Mouse (Mus musculus) retina, embryonic 14.5 days (tissue): ENCODE data around the gene Igfbp5.

ENCODE experiments used
- DNase-seq: peaks from one replicate; pipeline ENCODE4 v3.0.0-alpha.2; 2015; ENCODE audit warnings: low spot score

The Igfbp5 gene

DNA sequence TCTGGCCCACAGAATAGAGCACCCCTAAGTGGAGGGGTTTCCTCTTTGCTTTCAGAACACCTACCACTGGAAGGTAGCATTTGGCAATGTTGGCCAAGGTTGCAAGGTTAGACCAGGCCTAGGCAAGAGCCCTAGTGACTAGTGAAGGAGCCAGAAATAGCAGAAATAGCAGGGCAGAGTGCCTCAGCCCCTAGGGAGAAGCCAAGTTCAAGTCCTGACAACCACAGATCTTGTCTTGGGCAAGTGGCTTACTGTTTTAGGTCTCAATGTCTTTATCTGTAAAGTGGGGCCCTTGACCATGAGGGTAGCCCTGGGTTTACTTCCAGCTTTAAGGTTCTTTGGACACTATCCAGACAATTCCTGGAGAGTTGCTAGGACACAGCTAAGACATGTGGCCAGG, 5.4 kb downstream of the Igfbp5 start:
- DNase-seq = no peak

DNA sequence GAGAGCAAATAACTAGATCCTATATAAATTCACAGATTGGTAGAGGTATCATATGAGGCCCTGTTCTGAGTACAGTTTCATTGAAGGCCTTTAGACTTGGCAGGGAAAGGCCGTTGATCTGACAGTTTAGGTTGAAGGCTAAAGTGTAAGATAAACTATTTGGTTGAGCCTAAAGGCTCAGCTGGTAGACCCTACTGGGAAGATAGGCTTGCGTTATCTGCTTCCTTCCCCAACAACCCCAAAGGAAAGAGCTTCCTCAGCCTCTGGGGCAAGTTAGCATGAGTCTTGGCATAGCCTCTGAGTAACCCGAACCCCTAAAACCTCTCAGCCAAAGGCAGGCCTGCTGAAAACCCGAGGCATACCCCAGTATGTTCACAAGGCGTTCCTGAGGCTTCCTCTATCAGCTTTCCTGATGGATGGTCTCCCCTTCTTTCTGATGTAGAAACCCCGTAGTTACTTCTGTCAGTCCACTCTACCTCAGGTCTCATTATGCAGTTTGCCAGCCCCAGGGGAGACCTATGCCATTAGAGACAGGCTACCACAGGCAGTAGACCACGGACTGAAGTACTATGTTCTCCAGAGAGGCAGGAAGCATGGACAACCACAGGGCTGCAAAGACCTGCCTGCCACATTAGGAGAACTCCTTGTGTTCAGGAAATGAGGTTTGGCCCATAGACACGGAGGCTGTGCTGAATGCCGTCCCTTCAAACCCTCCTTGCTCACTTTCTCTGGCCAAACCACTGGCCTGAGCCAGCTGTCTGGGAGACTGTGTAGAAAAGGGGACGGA, 6.1 kb downstream of the Igfbp5 start:
- DNase-seq = no peak

DNA sequence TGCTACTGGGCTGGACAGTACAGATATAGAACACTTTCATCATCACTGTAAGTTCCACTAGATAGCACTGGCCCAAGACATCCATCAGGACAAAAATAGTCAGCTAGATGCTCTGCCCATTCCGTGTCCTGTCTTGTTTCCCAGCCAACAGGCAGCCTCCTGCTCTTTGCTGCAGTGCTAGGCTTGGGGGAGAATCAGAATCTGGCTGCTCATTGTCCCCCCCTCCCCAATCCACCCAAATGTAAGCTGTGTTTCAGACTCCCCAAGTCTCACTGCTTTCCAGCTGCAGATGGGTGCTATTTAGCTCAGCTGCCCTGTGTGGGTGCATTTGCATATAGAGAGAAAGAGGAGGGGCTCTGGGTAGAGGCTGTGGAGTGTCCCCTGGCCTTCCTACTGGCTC, 7.3 kb downstream of the Igfbp5 start:
- DNase-seq = no peak

DNA sequence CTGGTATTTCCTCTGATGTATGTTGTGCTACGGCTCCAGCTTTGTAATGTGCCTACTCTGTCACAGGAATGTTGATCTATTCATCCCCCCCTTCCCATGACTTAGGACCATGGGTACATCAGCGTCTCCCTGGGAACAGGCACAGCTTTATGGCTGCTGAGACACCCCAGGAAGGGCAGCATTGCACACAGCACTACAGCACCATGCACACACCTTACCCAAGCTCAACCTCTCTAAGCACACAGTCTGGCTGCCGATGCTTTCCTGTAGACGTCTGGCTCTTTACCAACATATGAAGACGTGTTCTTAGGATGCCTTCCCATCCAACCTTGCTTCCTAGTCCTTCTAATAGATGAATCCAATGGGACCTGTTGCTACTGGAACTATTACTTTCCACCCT, 8.3 kb downstream of the Igfbp5 start:
- no peak for DNase-seq

DNA sequence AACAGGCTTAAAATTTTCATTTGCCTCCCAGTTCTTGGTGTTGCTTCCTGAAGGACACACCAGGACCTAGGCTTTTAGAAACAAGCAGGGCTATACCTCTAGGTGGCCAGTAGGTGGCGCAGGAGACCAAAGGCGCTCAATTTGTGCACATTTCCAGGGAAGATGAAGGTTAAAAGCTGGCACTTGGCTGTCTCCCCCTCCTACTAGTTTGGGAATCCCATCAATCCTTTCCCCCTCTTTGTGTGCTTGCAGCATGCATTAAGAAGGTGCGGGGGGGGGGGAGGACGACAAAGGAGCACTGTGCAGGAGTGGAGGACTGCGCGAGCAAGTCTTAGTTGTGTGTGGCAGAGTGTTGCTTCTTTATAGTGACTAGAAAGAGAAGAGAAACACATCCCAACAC, 8.8 kb downstream of the Igfbp5 start:
- DNase-seq = peak; percentile 90

DNA sequence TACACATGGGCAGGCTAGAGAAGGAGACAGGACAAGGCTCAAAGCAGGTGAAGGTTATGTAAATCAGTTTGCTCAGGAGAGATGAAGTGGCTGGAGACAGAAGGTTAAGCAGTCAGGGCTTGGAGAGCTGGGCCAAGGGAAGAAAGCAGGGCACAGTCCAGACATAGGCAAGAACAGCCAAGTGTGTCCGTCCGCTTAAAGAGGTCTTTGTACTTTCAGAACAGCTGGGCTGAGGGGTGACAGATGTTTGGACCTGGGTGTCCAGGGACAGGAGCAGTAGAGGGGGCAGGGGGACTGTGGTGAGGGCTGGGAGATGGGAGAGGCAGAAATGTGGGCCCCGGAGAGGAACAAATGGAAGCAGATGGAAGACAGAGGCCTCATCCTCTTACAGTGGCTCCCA, 10.4 kb downstream of the Igfbp5 start:
- DNase-seq = no peak

- DNase-seq = no peak
Measured at GRCm38 (mm10) chr1:72863692-72864091, 11.0 kb downstream of the Igfbp5 start.

GRCm38 (mm10) chr1:72862248-72862647, 12.4 kb downstream of the Igfbp5 start:
- no peak for DNase-seq

DNA sequence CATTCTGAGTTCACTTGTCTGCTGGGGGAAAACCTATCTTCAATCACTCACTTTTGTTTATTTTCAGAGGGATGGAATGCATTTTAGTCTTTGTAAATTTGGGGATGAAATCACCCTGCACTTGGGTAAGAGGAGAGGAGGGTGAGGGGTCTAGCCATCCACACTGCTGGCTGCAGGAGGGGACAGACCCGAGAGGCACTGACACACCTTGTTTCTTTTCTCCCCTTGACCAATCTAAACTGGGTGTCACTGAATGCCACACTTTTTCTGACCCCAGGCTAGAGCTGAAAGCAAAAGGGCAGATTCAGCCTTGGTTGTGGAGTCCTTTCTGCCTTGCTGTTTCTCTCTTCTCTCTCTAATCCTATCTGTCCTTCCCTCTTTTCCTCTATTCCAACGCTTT, 13.0 kb downstream of the Igfbp5 start:
- DNase-seq = no peak

DNA sequence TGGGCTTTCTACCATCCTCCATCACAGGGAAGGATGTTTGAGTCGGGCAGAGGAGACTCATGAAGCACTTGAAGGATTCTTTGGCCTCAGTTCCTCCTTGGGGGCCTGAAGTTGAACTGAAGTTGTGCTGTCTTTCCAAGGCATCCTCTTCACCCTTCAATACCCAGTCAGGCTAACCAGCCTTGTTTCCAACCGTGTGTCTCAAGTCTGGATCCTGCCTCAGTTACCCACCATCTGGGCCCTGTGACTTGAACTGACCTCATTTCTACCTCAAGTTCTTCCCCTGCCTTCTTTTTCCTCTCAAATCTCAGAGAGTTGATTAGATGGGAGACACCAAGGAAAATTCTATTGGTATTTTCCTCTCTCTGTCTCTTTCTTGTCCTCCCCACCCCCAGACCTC, 14.2 kb downstream of the Igfbp5 start:
- DNase-seq = no peak

DNA sequence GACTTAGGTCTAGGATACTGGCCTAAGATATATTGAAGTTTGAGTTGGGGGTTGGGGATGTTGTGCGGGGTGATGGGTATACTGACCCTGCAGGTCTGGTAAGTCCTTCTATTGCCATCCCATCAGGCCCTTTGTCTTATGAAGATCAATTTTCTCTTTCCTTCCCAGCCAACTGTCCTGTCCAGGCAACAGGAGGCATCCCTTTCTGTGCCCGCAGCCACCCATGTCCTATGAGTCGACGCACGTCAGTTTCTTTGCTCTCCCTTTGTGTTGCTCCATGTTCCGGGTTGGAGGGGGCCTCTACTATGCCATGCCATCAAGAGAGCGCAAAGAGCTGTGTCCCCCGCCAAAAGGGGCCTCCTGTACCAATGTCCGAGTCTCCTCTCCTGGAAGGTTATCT, 14.7 kb downstream of the Igfbp5 start:
- DNase-seq = no peak

GRCm38 (mm10) chr1:72858874-72859273, 15.8 kb downstream of the Igfbp5 start:
- DNase-seq = peak; percentile 45

GRCm38 (mm10) chr1:72858286-72858685, 16.4 kb downstream of the Igfbp5 start:
- DNase-seq = no peak

GRCm38 (mm10) chr1:72857631-72858030, 17.1 kb downstream of the Igfbp5 start:
- no peak for DNase-seq

DNA sequence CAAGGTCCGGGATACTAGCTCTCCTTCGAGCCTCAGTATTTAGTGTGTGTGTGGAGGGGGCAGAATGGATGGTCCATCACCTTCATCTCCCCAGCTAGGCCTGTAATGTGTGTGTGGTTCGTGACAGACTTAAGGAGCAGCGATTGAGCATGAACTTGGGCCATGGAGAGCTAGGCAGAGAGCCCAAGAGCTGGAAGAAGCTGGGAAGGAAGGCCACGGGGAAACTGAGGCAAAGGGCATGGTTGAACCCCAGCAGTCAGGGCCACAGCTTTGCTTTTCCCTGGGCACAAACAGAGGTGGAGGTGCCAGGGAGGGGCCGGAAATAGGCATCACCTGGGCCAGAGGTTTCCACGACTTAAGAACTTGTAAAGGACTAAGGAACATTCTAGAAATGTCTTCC, 17.5 kb downstream of the Igfbp5 start:
- no peak for DNase-seq

GRCm38 (mm10) chr1:72856209-72856909, 18.3 kb downstream of the Igfbp5 start:
- DNase-seq = no peak

DNA sequence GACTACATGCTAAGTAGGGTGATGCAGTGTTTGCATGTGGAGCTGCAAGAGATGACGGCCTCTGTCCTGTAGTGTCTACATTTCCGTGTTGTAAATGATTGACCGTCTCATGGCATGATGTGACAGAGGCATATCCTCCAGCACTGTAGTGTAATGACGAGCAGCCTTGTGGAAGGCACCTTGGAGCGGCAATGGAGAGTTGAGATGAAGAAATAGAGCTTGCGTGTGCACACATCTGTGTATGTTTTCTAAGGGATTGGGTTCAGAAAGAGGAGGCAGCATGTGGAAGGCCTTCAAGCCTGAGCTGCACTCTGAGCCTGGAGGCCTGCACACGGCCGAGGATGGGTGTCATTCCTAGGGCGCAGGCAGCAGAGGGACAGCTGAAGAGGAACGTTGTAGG, 19.0 kb downstream of the Igfbp5 start:
- no peak for DNase-seq

DNA sequence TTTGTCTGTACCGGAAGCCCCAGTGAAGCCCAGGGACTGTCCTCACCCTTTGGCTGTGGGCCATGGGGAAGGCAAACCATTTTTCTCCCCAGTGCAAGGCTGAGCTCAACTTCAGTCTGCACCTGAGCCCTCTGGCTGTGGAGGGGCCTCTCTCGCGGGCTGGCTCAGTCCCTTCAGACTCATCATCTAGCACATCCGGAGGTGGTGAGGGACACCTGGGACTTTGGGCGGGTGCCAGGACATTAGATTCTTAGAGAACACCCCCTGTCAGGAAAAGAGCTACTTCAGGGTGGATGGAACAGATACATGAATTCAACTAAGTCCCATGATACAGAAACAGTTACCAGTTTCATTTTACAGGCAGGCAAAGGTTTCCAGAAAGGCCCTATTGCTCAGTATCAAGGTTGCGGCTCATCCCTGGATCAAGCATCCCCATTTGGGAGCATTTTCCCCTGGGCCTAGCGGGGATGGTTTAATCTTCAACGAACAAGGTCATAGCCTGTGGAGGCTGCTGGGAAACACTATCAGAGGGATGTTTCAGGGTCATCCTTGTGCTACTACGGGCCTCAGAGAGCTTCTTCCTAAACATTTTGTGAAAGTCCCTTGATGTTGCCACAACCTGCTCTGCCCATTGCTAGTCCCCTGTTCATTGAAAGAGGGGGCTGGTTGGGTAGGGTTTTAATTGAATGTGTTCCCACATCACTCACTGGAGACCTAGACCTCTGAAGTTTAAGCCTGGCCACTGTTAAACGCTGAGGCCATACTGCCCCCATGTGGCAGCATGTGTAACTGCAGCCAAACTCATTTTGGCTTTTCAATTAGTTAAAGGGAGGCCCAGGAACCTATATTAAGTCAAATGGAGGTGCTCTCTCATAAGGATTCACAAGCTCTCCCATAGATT, 20.1 kb downstream of the Igfbp5 start:
- DNase-seq = peak; percentile 88

- DNase-seq = no peak
Measured at GRCm38 (mm10) chr1:72853759-72854158, 20.9 kb downstream of the Igfbp5 start.

GRCm38 (mm10) chr1:72849037-72849436, 25.6 kb downstream of the Igfbp5 start:
- DNase-seq = no peak

DNA sequence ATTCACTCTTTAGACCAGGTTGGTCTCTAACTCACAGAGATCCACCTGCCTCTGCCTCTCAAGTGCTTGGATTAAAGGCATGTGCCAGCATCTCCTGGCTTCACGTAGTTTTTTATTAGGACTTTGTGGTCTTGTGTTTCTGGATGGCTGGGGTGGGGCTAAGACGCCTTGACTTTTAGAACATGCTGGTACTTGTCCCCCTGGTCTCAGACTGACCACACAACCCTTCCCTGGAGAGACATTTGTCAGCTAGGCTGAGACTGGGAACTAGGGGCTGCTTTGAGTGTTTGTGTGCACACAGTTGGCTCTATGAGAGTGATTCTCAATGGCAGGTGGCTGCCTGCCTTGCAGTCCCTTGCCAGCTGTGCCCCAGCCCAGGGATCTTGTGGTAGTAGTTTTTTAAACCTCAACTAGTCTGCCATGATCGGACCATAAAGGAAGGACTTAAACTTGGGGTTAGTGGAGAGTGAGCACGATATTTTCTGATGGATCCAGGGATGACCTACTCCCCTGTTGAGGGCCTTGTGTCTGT, 26.8 kb downstream of the Igfbp5 start:
- DNase-seq = no peak

- DNase-seq = no peak
Measured at GRCm38 (mm10) chr1:72844675-72845074, 30.0 kb downstream of the Igfbp5 start.
